Mouse (Mus musculus) C3H10T1/2 (cell line): ENCODE measurements around the gene Prkar1a. TPM values are rescaled to one million over a fixed set of nuclear protein-coding genes. Genes with fewer than 3 reads are reported as not detected.

ENCODE experiments used
- polyA plus RNA-seq, 2 experiments: library from polyadenylated mRNA; unstranded; fragments of >200 nt; fragmentation: generic; extraction: Trizol; gene quantifications; one replicate each; pipeline ENCODE4 v1.2.1; 2012; ENCODE audit warnings: missing spikeins in 2 of 2

Prkar1a gene
- 100 to 1,000 TPM in 1 of 2 experiments, 10 to 100 TPM in 1; 89.0 to 202 TPM for polyA plus RNA-seq

GRCm38 (mm10) chr11:109649206-109649605 lies at the start of gene Prkar1a:
Gene Prkar1a (plus strand): TSS chr11:109649405.

GRCm38 (mm10) chr11:109611303-109612149 lies 37.7 kb upstream of the Prkar1a start, which contains the start of gene Wipi1:
Gene Wipi1 (minus strand): TSS chr11:109611967.

Other genes with a start within 250 kb of the Prkar1a start
- gene 9930022D16Rik, start 235.5 kb upstream of the Prkar1a start, polyA plus RNA-seq: not detected
- 10 to 100 TPM; 27.6 to 62.5 TPM for gene Amz2, start 223.5 kb upstream of the Prkar1a start, polyA plus RNA-seq
- gene Arsg, start 176.0 kb upstream of the Prkar1a start, polyA plus RNA-seq: 1 to 10 TPM in 1 of 2 experiments, under 1 TPM in 1; 0.15 to 2.1 TPM
- gene Slc16a6, start 175.8 kb upstream of the Prkar1a start, polyA plus RNA-seq: under 1 TPM; 0.07 to 0.52 TPM
- gene Wipi1, start 37.4 kb upstream of the Prkar1a start, polyA plus RNA-seq: 10 to 100 TPM in 1 of 2 experiments, 1 to 10 TPM in 1; 7.5 to 39.2 TPM
- gene Fam20a, start 72.9 kb downstream of the Prkar1a start, polyA plus RNA-seq: 1 to 10 TPM; 3.5 to 9.9 TPM
- gene 1700012B07Rik, start 178.6 kb downstream of the Prkar1a start, polyA plus RNA-seq: not detected